Mouse (Mus musculus) erythroblast, adult 5-6 weeks (primary cell): ENCODE data around the gene Abcc5. TPM values are rescaled to one million over a fixed set of nuclear protein-coding genes. Genes with fewer than 3 reads are reported as not detected.
"Not testable (repeated sequence)": the region's sequence is repeated elsewhere in the genome, so short reads cannot be mapped to it uniquely, and the experiment has no call there.

Experiments
- ATAC-seq: replicated peaks from 2 replicates; pipeline ENCODE4 v1.8.0; 2016; ENCODE audit warnings: moderate number of reproducible peaks, mild to moderate bottlenecking, moderate TSS enrichment, inconsistent platforms; ENCODE audit not compliant: poor library complexity, low FRiP score, severe bottlenecking
- total RNA-seq, 2 experiments: library from RNA; stranded (forward) in 1 of 2; stranded (reverse) in 1 of 2; fragments of 150-400 nt in 1 of 2; fragments of 200-764, 138-1000 nt in 1 of 2; gene quantifications; 2 replicates each; pipeline versions ENCODE4 v1.2.3 to v1.2.4; 2015 to 2017; ENCODE audit warnings: low replicate concordance in 2 of 2

The Abcc5 gene
- total RNA-seq (2015; ENCODE audit: low replicate concordance) = 26.8 and 30.0 TPM in 2 replicates
- 32.8 and 56.3 TPM in 2 replicates for total RNA-seq (2017; ENCODE audit: low replicate concordance)

DNA sequence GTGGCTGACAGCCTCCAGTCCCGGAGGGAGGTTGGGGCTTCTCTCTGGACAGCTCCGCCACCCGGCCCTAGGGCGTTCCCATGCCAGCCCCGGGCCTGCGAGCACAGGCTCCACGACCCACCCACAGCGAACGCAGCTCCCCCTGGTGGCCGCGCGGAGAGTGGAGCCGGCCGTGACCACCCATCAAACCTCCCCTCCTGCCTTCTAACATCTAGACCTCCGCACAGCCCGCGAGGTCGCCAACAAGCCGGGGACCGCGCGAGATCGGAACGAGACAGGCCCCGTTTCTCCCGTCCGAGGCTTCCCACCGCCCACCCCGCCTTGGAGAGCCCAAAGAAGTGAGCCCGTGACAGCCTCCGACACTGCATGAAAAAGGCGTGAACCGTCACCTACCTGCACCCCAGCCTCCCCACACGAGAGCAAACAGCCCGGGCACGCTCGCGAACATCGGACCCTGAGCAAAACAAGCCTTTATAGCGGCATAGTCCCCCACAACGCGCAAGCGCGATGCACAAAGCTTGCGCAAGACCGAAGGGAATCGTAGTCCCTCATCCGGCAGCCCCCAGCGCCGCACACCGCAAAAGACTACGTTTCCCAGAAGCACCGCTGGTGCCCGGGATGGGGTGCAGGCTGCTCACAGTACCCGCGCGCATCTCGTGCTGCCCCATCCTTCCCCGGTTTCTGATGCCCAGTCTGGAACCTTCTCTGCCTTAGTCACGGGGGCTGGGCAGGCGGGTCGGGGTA, at the start of gene Abcc5:
Abcc5 (minus strand) TSS at position 540 of the 744 bp plus-strand sequence.
- peak; percentile 88 for ATAC-seq

- no peak for ATAC-seq
Measured at GRCm38 (mm10) chr16:20475335-20475734, 49.1 kb upstream of the Abcc5 start.

DNA sequence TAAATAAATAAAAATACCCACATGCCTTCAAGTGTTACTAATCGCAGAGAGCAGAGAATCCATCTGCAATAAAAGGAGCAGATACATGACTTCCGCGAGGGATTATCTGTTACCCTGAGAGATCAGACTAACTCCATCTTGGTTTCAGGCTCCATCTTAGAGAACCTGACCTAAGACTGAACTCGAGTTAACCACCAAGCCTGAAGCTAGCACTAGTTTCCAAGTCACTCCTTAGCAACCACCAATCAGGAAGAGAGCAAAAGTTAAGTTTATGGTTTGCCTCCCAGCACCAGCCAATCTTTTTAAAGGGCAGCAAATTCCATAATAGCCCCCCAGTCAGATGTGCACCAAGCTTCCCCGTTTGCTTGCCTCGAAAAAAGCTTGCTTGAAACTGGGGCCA, 48.6 kb upstream of the Abcc5 start:
- ATAC-seq = no peak

DNA sequence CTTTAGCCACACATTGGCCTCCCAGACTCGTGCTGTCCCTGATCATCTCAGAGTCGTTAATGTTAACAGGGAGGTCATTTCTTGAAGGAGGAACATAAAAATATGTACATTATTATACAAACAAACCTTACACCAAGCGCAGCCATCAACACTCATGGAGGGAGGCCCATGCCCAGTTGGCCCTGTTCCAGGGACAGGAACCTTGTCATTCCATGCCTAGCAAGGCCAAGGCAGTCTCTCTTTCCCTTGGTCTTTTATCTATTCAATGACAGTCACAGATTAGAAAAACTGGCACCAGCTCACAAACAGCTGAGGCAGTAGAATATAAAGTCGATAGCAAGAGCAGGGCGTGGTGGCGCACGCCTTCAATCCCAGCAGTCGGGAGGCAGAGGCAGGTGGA, 48.0 kb upstream of the Abcc5 start:
- ATAC-seq = no peak

DNA sequence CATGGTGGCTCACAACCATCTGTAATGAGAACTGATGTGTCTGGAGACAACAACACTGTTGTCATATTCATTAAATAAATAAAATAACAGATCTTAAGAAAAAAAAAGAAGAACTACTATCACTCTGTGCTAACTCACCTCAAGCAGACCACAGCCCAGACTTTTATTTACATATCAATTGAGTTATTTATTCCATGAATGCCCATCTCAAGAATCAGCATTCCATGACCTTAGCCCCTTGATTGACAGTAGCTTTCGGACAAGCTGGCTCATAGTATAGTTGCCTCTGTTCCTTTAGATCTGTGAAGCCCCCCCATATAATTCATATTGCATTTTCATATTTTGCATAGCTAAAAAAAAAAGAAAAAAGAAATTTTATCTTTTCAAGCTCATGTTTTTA, 47.6 kb upstream of the Abcc5 start:
- no peak for ATAC-seq

DNA sequence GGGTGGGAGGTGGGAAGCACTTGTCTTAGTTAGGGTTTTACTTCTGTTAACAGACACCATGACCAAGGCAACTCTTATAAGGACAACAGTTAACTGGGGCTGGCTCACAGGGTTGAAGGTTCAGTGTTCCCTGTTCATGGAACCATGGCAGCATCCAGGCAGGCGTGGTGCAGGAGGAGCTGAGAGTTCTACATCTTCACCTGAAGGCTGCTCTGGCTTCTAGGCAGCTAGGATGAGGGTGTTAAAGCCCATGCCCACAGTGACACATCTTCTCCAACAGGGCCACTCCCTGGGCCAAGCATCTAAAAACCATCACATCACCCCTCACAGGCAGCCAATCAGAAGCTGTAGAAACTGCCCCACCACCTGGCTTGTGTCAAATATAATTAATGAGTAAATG, 45.5 kb upstream of the Abcc5 start:
- no peak for ATAC-seq

DNA sequence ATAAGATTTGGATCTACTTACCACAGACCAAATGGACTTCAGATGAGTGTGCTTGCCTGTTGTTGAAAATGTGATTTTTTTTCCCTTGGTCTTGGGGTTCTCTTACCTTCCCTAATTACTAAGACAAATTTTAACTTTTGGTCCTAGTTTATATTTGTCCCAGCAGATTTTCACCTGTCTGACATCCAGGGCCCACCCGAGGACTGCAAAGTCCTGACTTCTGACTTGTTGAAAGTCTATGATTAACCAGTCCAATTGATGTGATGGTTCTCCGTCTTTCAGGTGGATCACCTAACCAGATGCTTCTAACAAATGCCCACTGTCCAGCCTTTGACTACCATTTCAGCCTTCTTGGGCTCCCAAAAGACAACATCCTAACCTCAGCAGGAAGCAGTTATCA, 44.8 kb upstream of the Abcc5 start:
- no peak for ATAC-seq

- no peak for ATAC-seq
Measured at GRCm38 (mm10) chr16:20464725-20465124, 38.5 kb upstream of the Abcc5 start.

DNA sequence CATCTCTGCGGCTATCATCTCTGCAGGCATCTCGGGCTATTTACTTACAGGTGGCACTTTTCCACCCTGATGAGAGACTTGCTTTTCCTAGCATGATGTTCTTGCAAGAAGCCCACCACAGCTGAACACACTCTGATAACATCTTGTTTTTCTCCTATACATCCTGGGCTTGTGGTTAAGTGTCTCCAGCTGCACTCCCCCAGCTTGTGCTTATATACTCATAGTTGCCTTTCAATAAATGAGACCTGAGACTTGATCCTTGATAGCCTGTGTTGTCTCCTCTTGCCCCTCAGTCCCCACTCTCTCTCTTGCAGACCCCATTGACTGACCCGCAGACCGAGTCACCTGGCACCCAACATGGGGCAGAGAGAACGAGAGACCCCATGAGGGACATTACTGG, 32.5 kb upstream of the Abcc5 start:
- ATAC-seq = not testable (repeated sequence)

DNA sequence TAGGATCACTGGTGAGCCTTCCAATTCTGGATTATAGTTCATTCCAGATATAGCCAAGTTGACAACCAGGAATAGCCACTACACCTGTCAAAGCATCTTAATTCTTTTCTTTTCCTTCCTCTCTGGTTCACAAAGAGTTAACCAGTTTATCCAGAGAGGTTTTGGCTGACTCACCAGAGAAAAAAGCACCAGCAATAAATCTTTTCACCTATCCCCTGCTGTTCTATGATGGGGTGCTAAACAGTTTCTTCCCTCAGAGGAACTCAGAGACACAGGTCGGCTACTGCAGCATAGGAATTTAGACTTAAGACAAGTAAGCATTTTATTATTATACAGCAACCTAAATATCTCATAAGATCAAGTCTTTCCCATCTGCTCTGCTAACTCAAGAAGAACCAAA, 29.9 kb upstream of the Abcc5 start:
- no peak for ATAC-seq

DNA sequence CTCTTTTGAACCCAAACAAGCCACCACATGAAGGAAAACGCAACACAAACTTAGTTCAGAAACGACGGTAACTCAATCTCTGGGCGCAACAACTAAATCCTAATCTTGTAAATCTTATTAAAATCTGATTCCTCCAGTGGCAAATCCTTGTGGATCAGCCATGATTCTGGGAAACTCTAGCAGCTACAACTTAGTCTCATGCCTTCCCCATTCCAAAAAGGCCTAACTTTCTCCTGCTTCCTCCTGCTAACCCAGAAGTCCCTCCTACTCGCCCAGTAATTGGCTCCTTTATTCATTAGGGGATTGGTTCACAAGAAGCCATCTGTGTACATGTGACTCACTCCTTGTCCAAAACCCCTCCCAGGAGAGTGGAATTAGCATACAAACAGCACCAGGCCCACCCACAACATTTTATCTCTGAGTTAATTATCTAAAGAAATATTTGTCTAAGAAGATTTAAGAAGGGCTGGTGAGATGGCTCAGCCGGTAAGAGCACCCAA, 28.0 kb upstream of the Abcc5 start:
- ATAC-seq = no peak

DNA sequence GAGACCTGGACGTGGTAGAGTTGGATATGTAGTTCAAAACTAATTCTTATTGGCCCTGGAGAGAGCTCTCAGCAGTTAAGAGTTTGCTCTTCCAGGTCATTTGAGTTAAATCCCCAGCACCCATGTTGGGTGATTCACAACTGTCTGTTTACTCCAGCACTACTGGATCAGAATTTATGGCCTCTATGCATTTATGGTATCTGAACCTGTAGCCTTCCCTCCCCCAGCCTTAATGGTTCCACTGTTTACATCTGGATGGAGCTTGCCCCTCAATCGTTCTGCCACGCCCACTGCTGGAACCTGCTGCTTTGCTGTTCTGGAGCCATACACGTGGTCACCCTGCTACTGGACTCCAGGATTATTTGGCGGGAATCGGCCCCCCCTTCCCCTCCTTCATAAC, 25.6 kb upstream of the Abcc5 start:
- no peak for ATAC-seq

DNA sequence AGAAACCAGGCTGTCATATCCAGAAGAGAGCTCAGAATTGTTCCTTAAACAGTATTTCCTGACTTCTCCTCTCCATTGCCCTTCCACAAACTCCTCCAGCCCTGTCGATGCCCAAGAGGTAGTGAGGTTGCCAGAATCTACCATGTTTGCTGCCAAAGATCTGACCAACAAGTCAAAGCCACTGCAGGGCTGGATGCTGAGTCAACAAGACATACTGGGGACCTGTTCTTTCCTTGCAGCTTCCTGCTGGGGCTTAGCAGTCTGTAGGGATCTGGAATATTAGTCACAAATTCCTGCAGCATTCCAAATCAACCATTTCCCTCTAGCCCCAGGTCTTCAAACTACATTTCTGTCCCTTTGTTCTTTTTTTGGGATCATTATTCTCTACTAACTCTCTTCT, 19.7 kb upstream of the Abcc5 start:
- no peak for ATAC-seq

GRCm38 (mm10) chr16:20444831-20445388, 18.7 kb upstream of the Abcc5 start:
- ATAC-seq = no peak

DNA sequence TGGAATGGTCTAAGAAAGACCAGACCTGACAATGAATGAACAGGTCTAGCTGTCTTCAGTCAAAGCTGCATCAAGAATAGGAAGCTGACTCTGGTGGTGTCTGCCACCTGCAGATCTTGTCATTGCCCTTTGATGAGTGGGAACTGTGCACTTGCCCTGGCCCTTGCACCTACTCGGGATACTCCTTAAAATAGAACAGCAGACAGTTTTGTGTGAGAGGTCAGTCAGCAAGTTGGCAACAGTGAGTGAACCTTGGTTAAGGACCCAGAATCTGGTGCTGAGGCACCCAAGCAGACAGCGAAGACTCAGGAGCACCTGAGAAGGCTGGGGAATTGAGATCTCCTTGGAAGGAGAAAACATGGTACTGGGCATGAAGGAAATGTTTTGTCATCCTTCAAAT, 16.7 kb upstream of the Abcc5 start:
- no peak for ATAC-seq

DNA sequence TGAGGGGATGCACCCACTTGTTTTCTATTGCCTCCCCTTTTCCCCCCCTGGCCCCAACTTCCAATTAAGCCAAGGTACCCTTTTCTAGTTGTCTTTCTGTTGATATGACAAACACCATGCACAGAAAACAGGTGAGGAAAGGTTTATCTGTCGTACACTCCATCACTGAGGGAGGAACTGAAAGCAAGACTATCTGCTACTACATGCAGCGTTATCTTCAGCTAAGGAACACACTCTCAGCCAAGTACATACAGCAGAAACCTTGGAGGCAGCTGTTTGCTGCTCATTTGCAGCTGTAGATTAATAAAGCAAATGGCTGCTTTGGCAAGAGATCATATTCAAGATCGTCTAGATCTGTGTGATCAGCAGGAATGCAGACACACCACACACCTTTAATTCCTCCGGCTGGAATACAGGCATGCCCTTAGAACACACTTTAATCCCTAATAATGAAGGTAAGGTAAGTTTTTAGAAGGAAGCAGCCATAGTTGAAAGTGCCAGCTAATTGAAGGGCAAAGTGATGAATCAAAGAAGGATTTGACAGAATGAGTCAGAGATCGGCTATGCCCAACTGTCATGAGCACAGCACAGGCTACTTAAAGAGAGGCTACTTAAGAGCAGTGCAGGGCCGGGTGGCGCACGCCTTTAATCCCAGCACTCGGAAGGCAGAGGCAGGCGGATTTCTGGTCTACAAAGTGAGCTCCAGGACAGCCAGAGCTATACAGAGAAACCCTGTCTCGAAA, 12.7 kb upstream of the Abcc5 start:
- ATAC-seq = no peak

DNA sequence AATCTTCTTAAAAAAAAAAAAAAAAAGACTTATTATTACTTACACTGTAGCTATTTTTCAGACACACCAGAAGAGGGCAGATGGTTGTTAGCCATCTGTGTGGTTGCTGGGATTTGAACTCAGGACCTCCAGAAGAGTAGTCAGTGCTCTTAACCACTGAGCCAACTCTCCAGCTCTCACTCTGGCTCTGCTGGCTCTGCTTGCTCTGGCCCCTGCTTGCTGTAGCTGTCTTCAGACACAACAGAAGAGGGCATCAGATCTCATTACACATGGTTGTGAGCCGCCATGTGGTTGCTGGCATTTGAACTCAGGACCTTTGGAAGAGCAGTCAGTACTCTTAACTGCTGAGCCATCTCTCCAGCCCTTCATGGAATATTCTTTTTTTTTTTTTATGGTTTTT, 11.9 kb upstream of the Abcc5 start:
- ATAC-seq = not testable (repeated sequence)

DNA sequence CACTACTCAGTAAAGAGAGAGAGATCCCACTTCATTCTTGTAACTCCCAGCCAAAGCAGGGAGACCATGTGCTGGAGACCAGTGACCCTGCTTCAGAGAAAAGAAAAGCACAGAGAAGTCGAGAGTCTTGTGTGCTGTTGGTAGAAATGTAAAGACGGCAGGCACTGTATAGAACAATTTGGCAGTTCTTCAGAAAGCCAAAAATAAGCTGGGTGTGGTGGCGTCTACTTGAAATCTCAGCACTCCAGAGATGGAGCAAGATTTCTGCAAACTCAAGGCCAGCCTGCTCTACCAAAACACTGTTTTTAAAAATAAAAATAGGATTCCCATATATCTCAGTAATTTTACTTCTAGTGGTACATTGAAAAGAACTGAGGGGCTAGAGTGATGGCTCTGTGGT, 10.1 kb upstream of the Abcc5 start:
- no peak for ATAC-seq

DNA sequence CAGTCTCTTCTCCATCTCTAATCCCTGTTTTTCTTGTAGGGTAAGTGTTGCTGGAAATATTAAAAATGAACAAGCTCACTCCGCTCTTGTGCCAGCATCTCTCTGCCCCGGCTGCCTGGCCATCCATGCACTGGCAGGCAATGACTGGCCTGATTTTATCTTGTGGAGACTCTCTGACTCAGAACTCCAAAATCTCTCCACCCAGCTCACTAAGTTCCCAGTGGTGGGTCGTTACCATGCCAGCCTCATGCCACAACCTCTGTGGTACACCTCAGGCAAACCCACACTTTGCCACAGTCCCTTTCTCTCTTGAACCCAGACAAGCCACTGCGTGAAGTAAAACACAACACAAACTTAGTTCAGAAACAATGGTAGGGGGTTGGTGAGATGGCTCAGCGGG, 3.1 kb upstream of the Abcc5 start:
- ATAC-seq = no peak

GRCm38 (mm10) chr16:20427566-20427965, 1.4 kb upstream of the Abcc5 start:
- no peak for ATAC-seq
